Mouse (Mus musculus): ENCODE results near the gene Hbq1b. TPM values are rescaled to one million over a fixed set of nuclear protein-coding genes. Genes with fewer than 3 reads are reported as not detected.
A peak's percentile ranks its signal among the peaks of the same experiment; 100 is the strongest.
"Not testable (repeated sequence)": the region's sequence is repeated elsewhere in the genome, so short reads cannot be mapped to it uniquely, and the experiment has no call there.

Hbq1b gene
- polyA plus RNA-seq (2015; fragmentation: Nextera tagmentation; extraction: Ambion mirVana): 1.1 and 1.5 TPM in 2 replicates

DNA sequence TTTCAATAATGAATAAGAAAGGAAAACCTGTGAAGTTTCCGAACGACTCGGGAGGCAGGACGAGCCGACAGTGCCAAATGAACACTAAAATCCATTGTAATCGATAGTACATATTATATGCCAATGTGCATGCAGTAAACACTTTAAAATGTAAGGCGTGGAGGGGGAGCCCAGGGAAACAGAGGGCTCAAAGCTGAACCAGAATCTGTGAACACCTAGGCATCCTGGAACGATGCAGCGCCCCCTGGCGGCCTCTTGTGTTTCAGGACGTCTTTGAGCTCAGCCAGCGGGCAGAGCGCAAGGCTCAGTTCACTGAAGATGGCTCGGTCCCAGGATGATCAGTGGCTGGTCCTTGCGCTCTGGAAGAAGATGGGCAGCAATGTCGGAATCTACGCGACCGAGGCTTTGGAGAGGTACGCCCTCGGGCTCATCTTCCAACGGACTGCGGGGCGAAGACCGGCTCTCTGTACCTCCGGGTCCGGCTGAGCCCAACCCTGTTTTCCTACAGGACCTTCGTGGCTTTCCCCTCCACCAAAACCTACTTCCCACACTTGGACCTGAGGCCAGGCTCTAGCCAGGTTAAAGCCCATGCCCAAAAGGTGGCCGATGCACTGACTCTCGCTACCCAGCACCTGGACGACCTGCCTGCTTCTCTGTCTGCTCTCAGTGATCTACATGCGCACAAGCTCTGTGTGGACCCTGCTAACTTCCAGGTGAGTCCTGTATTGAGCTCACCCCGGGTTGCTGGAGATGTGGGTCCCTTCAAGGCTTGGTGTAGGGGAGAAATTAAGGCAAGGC, at the start of gene Hbq1b:
TSS of gene Hbq1b (plus strand) at position 271 of the 798 bp plus-strand sequence.
- not testable (repeated sequence) for H3K9ac ChIP-seq (replicated peaks; ENCODE audit: low read length); H3K4me1 ChIP-seq (ENCODE audit: insufficient read depth, low read length); H3K36me3 ChIP-seq (ENCODE audit: insufficient read depth, low read length); H3K27me3 ChIP-seq (ENCODE audit: insufficient read depth, low read length); H3K27ac ChIP-seq (ENCODE audit: low read length); H3K9me3 ChIP-seq (ENCODE audit: low read length)
- peak; percentile 72 for ATAC-seq (ENCODE audit: low FRiP score, low TSS enrichment)
- 20% methylated on average over 30 of the region's 33 CpGs for WGBS
- Histone ChIP-seq H3K4me3 (ENCODE audit: low read length) (peak within 1 kb of the TSS; percentile 28), H3K4me2 (replicated peaks; ENCODE audit: low read depth, low read length) (peak within 1 kb of the TSS; percentile 44)

DNA sequence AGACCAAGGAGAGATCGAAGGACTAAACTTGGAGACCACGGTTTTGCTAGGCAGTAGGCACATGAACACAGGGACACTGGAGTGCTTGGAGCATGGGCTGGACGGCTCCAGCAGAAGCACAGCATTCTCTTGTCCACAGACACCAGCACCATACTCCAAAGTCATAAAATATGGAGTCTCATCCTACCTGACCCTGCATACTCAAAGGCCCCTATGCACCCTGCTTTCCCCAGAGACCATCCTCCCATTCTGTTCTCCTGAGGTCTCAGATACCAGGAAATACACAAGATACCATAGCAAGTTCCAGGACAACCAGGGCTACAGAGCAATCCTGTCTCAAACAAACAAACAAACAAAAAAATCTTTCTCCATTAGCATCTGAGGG, 49.4 kb upstream of the Hbq1b start:
- H3K4me3 ChIP-seq (ENCODE audit: low read length): no peak overlapping the region
- peaks cover 13% of the 10 kb centered on the region for H3K4me1 ChIP-seq (ENCODE audit: insufficient read depth, low read length)
- no peak overlapping the region for H3K9ac ChIP-seq (replicated peaks; ENCODE audit: low read length)
- no peak overlapping the region for H3K4me2 ChIP-seq (replicated peaks; ENCODE audit: low read depth, low read length)
- no peak for ATAC-seq (ENCODE audit: low FRiP score, low TSS enrichment)
- no peak overlapping the region for H3K27ac ChIP-seq (ENCODE audit: low read length)
- no peaks in the 10 kb centered on the region for H3K27me3 ChIP-seq (ENCODE audit: insufficient read depth, low read length)
- H3K9me3 ChIP-seq (ENCODE audit: low read length): no peaks in the 10 kb centered on the region
- H3K36me3 ChIP-seq (ENCODE audit: insufficient read depth, low read length): peaks cover 37% of the 10 kb centered on the region
- WGBS: 92% methylated on average over 3 of the region's 3 CpGs

DNA sequence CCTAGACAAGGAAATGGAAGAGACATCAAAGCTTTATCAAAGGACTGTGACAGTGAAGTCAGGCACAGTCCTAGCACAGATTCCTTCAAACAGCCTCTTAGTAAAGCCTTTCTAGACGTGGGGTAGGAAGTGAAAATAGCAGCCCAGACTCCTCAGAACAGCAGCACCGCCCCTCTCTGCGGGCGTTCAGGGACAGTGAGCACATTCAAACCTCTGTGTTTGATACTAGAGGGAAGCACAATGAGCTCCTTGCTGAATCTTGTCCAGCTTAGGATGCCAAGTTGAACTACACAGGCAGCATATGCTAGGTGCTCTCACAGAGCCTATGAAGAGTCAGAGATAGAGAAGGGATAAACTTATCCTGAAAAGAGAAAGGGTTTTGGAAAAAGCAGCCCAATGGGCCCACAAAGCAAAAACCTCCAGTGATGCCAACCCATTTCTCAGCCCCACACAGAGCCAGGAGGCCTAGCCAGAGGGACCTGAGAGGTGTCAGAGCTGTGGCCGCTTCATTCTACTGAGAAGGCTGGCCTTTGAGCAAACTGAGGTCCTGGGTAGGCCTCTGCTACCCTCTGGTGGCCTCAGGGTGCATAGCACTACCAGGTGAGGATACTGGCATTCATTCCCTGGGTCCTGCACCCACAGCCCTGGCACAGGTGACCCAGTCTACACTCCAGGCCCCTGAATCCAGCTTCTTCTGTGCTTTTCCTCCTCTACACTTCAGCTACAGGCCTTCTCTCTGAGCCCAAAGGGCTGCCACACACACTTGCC, 48.5 kb upstream of the Hbq1b start:
- Histone ChIP-seq H3K4me1 (ENCODE audit: insufficient read depth, low read length) (peaks cover 17% of the 10 kb centered on the region), H3K4me3 (ENCODE audit: low read length) (no peak overlapping the region), H3K27me3 (ENCODE audit: insufficient read depth, low read length) (no peaks in the 10 kb centered on the region), H3K27ac (ENCODE audit: low read length) (no peak overlapping the region), H3K9me3 (ENCODE audit: low read length) (no peaks in the 10 kb centered on the region), H3K36me3 (ENCODE audit: insufficient read depth, low read length) (peaks cover 28% of the 10 kb centered on the region), H3K4me2 (replicated peaks; ENCODE audit: low read depth, low read length) (no peak overlapping the region), H3K9ac (replicated peaks; ENCODE audit: low read length) (no peak overlapping the region)
- 0 out of 2 replicates have a peak, but pooled peaks have one; percentile 26 for ATAC-seq (ENCODE audit: low FRiP score, low TSS enrichment)
- 63% methylated on average over 5 of the region's 5 CpGs for WGBS

DNA sequence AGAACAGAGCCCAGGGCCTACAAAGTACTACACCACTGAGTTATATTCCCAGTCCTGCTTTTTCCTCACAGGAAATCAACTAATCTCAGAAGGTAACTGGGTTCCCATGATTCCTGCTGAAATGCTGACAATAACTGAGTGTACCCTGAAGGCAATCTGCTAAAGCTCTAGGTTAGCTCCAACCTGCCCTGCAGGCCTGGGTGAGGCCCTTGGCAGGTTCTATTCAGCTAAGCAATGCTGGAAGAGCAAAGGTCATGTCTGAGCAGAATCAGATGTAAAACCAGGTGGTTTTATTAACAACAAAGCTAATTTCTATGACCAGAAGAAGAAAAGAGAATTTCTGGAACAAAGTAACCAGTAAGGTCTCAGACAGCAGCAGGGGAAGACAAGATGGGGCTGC, 45.4 kb upstream of the Hbq1b start:
- no peak overlapping the region for H3K4me3 ChIP-seq (ENCODE audit: low read length)
- H3K4me1 ChIP-seq (ENCODE audit: insufficient read depth, low read length): peaks cover 20% of the 10 kb centered on the region
- H3K27ac ChIP-seq (ENCODE audit: low read length): no peak overlapping the region
- no peak overlapping the region for H3K9ac ChIP-seq (replicated peaks; ENCODE audit: low read length)
- ATAC-seq (ENCODE audit: low FRiP score, low TSS enrichment): no peak
- no peak overlapping the region for H3K4me2 ChIP-seq (replicated peaks; ENCODE audit: low read depth, low read length)
- no peaks in the 10 kb centered on the region for H3K27me3 ChIP-seq (ENCODE audit: insufficient read depth, low read length)
- no peaks in the 10 kb centered on the region for H3K9me3 ChIP-seq (ENCODE audit: low read length)
- H3K36me3 ChIP-seq (ENCODE audit: insufficient read depth, low read length): peaks cover 14% of the 10 kb centered on the region

DNA sequence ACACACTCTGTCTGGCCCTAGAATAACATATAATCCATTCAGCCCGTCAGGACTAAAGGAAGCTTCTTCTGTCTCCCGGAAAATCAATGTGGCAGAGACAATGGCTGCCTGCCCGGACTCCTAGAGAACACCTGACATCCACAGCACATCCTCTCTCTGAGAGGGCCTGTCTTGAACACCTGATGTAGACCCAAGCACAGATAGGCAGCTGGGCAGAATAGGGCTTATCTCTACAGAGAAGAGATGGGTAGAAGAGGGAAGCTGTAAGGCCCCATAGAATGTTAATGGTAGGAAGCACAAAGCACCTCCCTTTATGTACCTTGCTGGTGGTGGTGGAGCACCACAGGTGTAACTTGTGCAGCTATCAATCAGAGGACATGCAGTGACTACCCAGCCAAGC, 44.6 kb upstream of the Hbq1b start:
- Histone ChIP-seq H3K9ac (replicated peaks; ENCODE audit: low read length) (no peak overlapping the region), H3K27ac (ENCODE audit: low read length) (no peak overlapping the region), H3K4me2 (replicated peaks; ENCODE audit: low read depth, low read length) (no peak overlapping the region), H3K4me1 (ENCODE audit: insufficient read depth, low read length) (peaks cover 18% of the 10 kb centered on the region), H3K27me3 (ENCODE audit: insufficient read depth, low read length) (no peaks in the 10 kb centered on the region), H3K4me3 (ENCODE audit: low read length) (no peak overlapping the region), H3K9me3 (ENCODE audit: low read length) (no peaks in the 10 kb centered on the region), H3K36me3 (ENCODE audit: insufficient read depth, low read length) (peaks cover 15% of the 10 kb centered on the region)
- 92% methylated on average over 3 of the region's 3 CpGs for whole genome bisulfite sequencing
- ATAC-seq (ENCODE audit: low FRiP score, low TSS enrichment): no peak

DNA sequence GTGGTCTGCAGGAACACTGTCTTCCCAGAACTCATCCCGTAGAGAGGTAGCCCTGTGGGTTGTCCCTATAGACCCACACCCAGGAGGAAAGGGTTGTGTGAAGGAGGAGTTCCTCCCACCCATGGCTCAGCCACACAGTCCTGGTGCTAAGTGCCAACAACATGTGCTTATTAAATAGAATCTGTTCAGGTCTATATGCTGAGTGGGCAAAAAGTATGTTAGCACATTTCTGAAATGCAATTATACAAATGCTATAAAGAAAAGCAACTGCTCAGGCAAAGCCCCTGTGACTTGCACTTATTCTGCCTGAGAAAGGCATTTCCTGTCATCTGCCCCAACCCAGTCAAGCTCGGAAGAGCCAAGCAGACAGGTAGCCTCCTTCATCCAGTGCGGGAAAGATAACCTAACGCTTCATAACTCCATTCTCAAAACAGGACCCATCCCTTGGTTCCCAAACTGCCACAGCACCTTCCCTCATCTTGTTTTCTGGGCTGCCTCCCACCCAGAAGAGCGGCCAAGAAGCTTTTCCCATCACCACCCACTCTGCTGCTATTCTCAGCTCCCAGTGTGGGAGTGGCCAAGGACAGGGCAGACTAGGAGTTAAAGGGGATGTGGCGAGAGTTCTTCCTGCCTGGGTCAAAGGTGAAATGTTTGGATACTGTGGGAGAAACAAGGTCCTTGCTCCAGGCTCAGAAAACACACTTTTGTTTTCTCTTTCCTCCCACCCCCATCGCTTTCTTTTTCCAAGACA, 43.4 kb upstream of the Hbq1b start:
- Histone ChIP-seq H3K4me3 (ENCODE audit: low read length) (no peak overlapping the region), H3K4me2 (replicated peaks; ENCODE audit: low read depth, low read length) (0 out of 2 replicates have a peak overlapping the region, but pooled peaks have one; percentile 8), H3K27me3 (ENCODE audit: insufficient read depth, low read length) (no peaks in the 10 kb centered on the region), H3K9ac (replicated peaks; ENCODE audit: low read length) (no peak overlapping the region), H3K4me1 (ENCODE audit: insufficient read depth, low read length) (peaks cover 18% of the 10 kb centered on the region), H3K36me3 (ENCODE audit: insufficient read depth, low read length) (peaks cover 22% of the 10 kb centered on the region), H3K9me3 (ENCODE audit: low read length) (no peaks in the 10 kb centered on the region), H3K27ac (ENCODE audit: low read length) (peak overlapping the region; percentile 84)
- ATAC-seq (ENCODE audit: low FRiP score, low TSS enrichment): peak; percentile 85
- 39% methylated on average over 7 of the region's 7 CpGs for WGBS

DNA sequence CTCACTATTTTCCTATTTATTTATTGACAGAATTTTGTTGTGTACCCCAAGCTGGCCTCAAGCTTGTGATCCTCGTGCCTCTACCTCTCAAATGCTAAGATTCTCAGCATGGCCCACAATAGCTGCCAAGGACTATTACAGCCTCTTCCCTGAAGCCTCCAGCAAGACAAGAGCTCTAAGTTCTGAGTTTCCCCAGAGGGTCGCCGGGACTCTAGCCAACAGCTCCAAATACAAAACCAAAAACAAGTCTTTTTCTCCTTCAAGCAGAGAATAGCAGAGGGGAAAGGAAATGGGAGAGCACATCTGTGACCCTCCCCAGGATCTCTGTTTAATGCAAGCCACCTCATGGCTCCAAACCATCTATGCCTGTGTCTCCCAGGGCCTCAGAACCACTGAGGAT, 42.7 kb upstream of the Hbq1b start:
- Histone ChIP-seq H3K9ac (replicated peaks; ENCODE audit: low read length) (no peak overlapping the region), H3K4me1 (ENCODE audit: insufficient read depth, low read length) (peaks cover 18% of the 10 kb centered on the region), H3K36me3 (ENCODE audit: insufficient read depth, low read length) (peaks cover 26% of the 10 kb centered on the region), H3K4me3 (ENCODE audit: low read length) (no peak overlapping the region), H3K27ac (ENCODE audit: low read length) (peak overlapping the region; percentile 84), H3K9me3 (ENCODE audit: low read length) (no peaks in the 10 kb centered on the region), H3K4me2 (replicated peaks; ENCODE audit: low read depth, low read length) (no peak overlapping the region), H3K27me3 (ENCODE audit: insufficient read depth, low read length) (no peaks in the 10 kb centered on the region)
- no peak for ATAC-seq (ENCODE audit: low FRiP score, low TSS enrichment)
- WGBS: 55% methylated on average over 3 of the region's 3 CpGs

DNA sequence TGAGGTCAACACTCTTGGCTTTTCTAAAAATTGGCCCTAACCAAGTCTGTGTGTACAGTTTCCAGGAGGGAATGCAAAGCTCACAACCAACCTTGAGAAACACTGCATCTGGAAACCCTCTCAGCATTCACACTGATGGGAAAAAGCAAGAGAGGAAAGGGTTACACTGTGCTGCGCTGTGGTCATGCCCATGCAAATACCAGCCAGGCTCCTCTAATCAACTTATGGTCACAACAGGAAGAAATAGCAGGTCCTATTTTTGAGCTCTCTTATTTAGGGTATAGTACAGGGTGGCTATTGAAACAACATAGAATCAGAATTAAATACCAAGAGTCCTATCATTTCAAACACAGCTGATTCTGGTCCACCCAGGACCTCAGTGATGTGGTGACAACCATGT, 42.1 kb upstream of the Hbq1b start:
- Histone ChIP-seq H3K4me1 (ENCODE audit: insufficient read depth, low read length) (peaks cover 18% of the 10 kb centered on the region), H3K4me3 (ENCODE audit: low read length) (no peak overlapping the region), H3K36me3 (ENCODE audit: insufficient read depth, low read length) (peaks cover 24% of the 10 kb centered on the region), H3K9ac (replicated peaks; ENCODE audit: low read length) (no peak overlapping the region), H3K27me3 (ENCODE audit: insufficient read depth, low read length) (no peaks in the 10 kb centered on the region), H3K9me3 (ENCODE audit: low read length) (no peaks in the 10 kb centered on the region), H3K27ac (ENCODE audit: low read length) (peak overlapping the region; percentile 84), H3K4me2 (replicated peaks; ENCODE audit: low read depth, low read length) (no peak overlapping the region)
- no peak for ATAC-seq (ENCODE audit: low FRiP score, low TSS enrichment)
- WGBS: 75% methylated on average over 1 of the region's 1 CpGs

DNA sequence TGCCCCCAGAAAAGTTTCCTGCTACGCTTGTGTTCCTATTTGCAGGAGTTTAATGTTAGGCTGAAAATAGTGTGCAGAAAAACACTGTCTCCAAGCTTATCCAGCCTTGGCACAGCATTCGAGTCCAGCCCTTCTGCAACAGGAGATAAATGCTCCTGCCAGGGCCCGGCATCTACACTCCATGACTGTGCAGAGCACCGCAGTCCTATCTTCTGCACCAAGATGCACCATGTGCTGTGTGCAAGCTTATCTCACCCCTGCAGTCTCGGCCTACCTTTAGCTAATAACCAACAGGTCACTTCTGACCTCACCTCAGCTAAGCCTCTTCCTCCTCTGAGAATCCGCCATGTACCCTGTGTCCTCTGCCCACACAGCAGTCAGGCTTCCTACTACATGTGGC, 41.2 kb upstream of the Hbq1b start:
- no peak; the same call in 1 of the 2 replicates for ATAC-seq (ENCODE audit: low FRiP score, low TSS enrichment)
- no peak overlapping the region for H3K27ac ChIP-seq (ENCODE audit: low read length)
- H3K36me3 ChIP-seq (ENCODE audit: insufficient read depth, low read length): peaks cover 16% of the 10 kb centered on the region; the same call in 1 of the 2 replicates
- H3K4me1 ChIP-seq (ENCODE audit: insufficient read depth, low read length): peaks cover 18% of the 10 kb centered on the region
- H3K9me3 ChIP-seq (ENCODE audit: low read length): no peaks in the 10 kb centered on the region
- 95% methylated on average over 6 of the region's 6 CpGs for whole genome bisulfite sequencing
- no peak overlapping the region for H3K4me3 ChIP-seq (ENCODE audit: low read length)
- H3K27me3 ChIP-seq (ENCODE audit: insufficient read depth, low read length): no peaks in the 10 kb centered on the region
- H3K4me2 ChIP-seq (replicated peaks; ENCODE audit: low read depth, low read length): no peak overlapping the region
- no peak overlapping the region for H3K9ac ChIP-seq (replicated peaks; ENCODE audit: low read length)

All from kidney, embryonic 16.5 days (tissue).